Mouse (Mus musculus) adipocyte (in vitro differentiated cells): ENCODE results near the gene Mrpl36.

Source experiments
- DNase-seq: peaks from one replicate; pipeline ENCODE4 v3.0.0-alpha.2; 2016; ENCODE audit warnings: low spot score

Gene Mrpl36

GRCm38 (mm10) chr13:73346743-73347142 is 18.4 kb downstream of the Mrpl36 start:
- DNase-seq: no peak

- DNase-seq: no peak
These were observed 18.9 kb downstream of the Mrpl36 start for GRCm38 (mm10) chr13:73347171-73347570.

- DNase-seq: no peak
These were observed 19.8 kb downstream of the Mrpl36 start for GRCm38 (mm10) chr13:73347922-73348650.

GRCm38 (mm10) chr13:73350741-73351140 is 22.4 kb downstream of the Mrpl36 start:
- DNase-seq: no peak

GRCm38 (mm10) chr13:73351910-73352309 is 23.6 kb downstream of the Mrpl36 start:
- DNase-seq: peak; percentile 20

- no peak for DNase-seq
These were observed 24.2 kb downstream of the Mrpl36 start for GRCm38 (mm10) chr13:73352491-73352890.

GRCm38 (mm10) chr13:73357106-73357505 is 28.8 kb downstream of the Mrpl36 start:
- no peak for DNase-seq

GRCm38 (mm10) chr13:73373367-73373766 is 45.1 kb downstream of the Mrpl36 start:
- no peak for DNase-seq

GRCm38 (mm10) chr13:73374612-73375011 is 46.3 kb downstream of the Mrpl36 start:
- DNase-seq: no peak

GRCm38 (mm10) chr13:73377637-73378036 is 49.3 kb downstream of the Mrpl36 start:
- DNase-seq: no peak
